Mouse (Mus musculus): ENCODE measurements around the gene Pja2. TPM values are rescaled to one million over a fixed set of nuclear protein-coding genes. Genes with fewer than 3 reads are reported as not detected.
"Not testable (repeated sequence)": the region's sequence is repeated elsewhere in the genome, so short reads cannot be mapped to it uniquely, and the experiment has no call there.

The Pja2 gene
- total RNA-seq, 2 experiments from 2014 or later: 222 to 236 TPM

DNA sequence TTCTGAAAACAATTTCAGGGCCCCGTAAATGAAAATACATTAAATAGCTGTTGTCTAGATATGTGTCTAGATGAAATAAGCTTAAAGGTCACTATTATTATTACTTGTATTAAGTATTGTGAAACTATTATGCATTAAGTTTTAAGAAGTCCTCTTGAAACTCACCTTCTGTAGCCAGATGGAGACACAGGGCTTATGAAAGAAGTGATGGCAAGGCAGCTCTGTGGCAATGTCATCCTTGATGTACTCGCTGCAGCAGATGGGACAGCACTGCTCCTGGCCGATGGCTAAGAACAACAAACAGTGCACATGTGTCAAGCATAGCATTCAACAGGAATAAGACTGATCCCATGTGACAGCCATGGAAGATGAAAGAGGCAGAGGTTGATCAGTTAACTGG lies 44.9 kb downstream of the Pja2 start:
- DNase-seq (ENCODE audit: low spot score in 2 of 2): no peak

DNA sequence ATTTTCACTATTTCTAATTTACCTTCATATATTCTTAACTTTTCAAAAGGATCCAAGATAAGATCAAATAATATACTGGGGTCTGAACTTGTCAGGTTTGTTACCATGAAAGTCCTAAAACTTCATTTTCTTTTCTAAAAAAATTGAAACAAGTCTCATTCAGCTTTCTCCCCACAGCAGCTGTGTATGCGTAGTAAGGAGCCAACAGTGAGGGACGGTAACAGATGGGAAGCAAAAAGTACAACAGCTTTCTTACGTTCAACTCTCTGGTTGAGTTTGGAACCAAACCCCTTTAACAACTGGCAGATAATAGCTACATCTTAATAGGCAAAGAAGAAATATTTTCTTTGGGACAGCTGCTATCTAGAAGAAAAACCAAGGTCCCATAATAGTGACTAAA lies 50.3 kb downstream of the Pja2 start:
- DNase-seq (ENCODE audit: low spot score in 2 of 2): not testable (repeated sequence)

DNA sequence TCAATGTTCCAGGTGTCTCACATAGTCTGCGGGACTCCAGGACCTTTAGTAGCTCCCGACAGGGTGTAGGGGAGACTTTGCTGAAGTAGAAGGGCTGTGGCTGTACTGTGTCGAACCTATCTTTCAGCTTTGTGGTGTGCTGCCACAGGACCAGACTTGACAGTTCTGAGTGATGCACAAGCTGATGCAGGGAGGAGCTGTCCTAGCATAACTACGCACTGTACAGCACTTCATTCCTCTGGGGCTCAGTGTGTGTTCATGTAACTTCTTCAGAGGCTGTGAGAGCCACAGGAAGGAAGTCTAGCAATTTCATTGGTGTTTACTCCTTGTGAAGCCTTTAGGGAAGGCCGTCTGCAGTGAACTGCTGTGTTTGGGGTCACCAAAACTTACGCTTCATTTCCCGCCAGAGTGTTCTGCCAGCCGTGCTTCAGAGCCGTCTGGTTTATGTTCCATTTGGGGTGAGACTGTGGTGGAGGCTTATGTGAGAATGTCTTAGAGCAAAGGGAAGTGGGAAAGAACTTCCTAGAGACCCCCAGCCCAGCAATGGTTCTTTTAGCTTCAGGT lies 54.0 kb downstream of the Pja2 start:
- DNase-seq (ENCODE audit: low spot score in 2 of 2): no peak

DNA sequence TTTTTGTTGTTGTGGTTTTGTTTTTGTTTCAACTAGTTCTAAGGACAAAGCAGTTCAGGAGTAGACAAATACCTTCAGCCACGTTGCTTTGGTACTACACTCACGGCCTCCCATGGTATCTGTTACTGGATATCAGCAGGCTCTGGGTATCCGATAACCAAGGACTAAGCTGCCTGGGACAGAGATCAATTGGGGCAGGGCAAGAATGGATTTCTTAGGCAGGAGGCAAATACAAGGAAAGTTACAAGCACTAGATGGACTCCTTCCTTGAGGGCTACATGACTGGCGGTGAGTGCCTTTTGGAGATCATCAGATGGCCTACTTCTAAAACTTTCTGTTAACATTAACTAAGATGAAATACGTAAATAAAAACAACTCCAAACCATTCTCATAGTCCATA lies 55.0 kb downstream of the Pja2 start:
- DNase-seq (ENCODE audit: low spot score in 2 of 2): no peak

DNA sequence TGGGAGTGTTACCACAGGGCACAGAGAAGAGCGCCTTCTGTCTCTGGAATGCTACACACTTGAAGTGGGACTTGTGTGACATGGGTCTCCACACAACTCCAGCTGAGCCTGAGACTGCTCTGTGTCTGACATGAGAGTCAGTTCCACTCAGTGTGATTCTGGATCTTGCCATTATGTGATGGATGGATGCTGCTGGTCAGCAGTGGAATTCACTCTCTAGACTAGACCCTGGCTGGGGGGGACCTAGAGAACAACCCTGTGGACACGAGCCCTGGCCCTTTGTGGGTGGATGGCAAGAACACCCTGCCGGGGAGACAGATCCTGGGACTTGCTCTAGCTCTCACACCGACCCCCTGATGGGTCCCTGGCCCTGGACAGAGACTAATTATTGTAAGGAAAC lies 56.5 kb downstream of the Pja2 start:
- DNase-seq (ENCODE audit: low spot score in 2 of 2): no peak

DNA sequence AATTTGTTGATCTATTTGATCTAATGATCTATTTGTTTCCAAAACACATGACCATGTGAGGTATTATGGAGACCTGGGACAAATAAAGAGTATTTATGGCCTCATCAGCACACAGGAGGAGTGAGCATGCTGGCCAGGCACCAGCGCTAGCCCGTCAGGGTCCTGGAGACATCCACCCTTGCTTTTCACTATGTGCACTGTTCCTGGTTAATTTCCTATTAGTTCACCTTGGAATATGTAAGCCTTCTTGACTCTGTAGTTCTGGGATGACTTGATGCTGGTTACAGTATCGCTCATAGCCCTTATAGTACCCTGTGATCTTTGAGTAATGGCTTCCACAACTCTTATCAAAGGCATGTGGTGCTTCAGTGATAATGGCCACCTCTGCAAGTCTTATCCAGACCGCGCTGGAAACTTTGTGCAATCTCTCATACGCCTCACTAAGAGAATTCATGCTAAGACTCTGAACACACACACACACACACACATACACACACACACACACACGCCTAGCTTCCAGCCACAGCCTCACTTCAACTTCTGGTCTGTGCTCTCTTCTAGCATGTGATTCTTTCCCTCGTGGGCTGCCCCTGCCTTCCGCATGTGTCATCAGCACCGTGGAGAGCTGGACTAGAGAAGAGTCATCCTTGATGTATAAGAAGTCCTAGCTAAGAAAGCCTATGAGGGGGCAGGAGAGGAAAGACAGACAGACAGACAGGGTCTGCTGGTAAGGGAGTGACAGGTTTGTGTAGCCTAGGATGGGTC lies 57.2 kb downstream of the Pja2 start:
- DNase-seq (ENCODE audit: low spot score in 2 of 2): no peak

DNA sequence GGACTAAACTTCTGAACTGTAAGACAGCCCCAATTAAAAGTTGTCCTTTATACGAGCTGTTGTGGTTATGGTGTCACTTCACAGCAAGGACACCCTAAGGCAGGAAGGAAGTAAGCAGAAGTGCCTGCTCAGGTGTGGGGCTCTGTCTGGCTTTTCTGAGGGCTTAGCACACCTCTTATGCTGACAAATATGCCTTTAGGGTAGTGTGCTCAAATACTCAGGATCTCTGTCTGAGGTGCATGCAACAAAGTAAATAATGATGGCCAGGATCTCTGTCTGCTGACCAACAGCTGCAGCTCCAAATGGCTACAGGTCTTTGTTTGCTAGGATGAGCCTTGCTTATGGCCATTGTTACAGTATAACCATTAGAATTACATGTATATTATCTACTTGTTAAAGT lies 71.1 kb downstream of the Pja2 start:
- DNase-seq (ENCODE audit: low spot score in 2 of 2): no peak

DNA sequence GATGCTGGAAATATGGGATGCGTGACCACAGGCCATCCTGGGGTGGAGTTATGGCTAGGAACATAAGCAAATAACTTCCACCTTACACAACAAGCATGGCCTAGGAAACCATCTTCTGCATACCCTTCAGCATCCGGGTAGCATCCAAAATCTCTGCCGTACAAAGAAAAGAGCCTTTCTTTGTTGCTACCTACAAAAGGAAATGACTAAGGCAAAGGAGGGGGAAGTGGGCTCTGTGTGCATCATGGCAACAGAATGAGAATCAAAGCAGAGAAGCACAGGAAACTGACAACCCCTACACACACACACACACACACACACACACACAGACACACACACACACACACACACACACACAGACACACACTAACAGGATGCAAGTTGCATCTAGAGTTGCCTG lies 83.5 kb downstream of the Pja2 start:
- DNase-seq (ENCODE audit: low spot score in 2 of 2): no peak

DNA sequence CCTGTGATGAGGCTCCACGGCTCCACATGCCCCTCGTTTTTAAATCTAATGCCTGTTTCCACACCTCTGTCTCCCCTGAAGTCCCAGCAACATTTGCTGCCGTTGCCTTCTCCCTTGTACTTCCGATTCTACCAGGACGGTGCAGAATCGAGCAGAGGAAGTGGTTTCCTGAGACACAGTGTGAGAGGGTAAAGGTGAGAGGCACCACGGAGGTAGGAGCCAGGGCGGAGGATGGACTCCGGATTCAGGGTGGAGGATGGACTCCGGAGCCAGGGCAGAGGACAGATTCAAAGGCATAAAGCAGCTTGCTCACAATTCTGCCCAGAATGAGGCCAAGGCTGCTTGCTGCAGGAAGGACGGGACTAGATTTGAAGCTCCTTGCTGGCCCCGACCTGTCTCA lies 88.8 kb downstream of the Pja2 start:
- no peak for DNase-seq (ENCODE audit: low spot score in 2 of 2)

DNA sequence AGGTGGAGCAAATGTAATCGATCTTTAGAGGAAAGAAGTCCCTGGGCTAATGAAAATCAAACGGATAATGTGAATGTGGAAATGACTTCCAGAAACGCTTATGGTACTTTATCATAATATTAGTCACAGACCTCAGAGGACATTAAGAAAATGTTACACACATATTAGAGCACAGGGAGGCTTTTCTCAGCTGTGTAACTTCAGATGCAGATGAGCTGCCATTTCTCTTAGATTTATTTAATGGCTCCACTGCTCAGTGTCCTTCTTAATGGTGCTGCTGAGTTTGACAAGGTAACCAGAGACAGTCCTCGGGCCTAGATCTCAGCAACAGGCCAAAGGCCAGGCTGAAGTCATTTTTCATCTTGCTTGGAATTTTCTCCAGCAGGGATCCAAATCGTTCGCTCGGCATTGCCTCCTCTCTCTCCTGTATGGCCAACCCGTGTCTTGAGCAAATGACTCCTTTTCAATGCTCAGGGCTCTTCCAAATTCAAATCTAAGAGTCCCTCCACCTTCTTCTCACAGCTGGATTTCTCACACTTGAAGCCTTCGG lies 89.3 kb downstream of the Pja2 start:
- no peak for DNase-seq (ENCODE audit: low spot score in 2 of 2)

DNA sequence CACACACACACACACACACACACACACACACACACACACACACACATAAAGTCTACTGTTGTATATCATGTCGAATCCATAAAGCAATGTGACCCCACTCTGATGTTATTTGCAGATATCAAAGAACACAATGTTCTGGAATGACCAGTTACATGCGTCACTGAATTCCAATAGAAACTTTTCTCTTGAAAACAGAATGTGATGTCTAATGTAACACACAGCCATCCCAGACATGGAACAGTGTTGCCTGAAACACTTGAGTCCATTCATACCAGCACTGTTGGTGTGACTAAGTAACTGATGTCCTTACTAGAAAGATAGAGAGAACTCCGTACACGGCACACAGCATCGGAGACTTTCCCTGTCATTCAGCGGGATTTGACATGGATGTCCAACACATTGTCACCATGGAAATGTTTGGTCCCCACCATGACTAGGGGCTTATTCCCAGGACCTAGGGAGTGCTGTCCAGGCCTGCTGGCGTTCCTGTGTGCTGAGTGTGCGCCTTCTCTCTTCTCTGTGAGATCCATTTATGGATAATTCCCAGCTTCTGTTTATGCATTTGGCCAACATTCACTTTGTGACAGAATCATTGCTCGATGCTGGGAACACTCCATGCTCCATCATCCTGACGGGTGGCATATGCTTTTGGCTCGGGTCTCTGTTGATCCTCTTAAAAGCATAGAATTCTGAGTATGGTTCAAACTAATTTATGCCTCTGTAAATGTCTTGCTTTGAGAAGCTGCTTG lies 90.0 kb downstream of the Pja2 start:
- no peak for DNase-seq (ENCODE audit: low spot score in 2 of 2)

DNA sequence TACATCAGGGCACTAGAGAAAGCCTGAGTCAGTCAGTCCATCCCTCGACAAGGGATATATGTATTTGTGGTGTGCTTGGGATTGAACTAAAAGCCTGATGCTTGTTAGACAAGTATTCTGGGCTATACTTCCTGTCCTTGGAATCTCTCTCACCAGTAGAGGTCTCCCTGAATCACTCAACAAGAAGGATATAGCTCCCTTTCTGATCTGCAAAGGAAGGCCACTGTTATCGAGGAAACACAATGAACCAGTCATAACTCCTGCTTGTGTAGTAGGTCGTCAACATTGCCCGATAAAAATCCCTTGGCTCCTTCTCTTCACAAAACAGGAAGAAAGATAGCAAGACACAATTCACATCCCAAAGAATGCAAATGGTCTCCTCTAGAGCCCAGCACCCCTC lies 99.6 kb downstream of the Pja2 start:
- DNase-seq (ENCODE audit: low spot score in 2 of 2): no peak

DNA sequence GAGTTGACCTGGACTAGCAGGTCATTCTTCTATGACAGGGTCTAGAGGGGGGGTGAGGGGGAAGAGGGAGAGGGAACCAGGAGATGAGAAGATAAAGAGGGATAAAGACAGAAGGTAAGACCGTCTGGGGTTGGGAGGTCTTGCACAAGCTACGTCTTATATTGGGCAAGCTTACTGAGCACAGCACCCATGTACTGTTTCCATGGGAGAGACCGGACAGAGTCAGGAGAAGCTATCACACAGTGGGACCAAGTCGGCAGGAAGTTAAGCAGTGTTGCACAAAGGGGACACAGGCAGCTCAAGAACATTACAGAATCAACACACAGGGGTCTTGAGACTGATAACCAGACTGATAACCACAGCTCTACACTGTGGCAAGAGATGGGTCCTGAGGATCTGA lies 100.1 kb downstream of the Pja2 start:
- DNase-seq (ENCODE audit: low spot score in 2 of 2): not testable (repeated sequence)

DNA sequence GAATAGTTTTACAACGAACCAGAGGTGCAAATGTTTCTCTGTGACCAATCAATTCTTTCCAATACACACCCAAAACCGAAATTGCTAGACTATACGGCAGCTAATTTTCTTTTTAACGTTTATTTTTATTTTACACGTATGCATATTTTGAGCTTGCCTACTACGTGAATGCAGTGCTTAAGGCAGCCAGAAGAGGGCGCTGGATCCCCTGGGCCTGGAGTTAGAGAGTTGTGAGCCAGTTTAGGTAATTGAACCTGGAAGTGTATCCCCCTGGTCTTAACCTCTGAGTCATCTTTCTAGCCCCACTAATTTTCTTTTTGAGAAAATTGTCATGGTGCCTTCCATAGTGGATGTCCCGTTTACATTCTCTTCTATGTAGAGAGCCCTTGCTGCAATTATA lies 100.5 kb downstream of the Pja2 start:
- DNase-seq (ENCODE audit: low spot score in 2 of 2): no peak

Small RNAs within 50 kb of the gene (microRNA-seq; reads per million reads assigned to microRNA genes)
- gene Gm24194: not detected
